Mouse (Mus musculus) adrenal gland (tissue): ENCODE results near the gene Sema3b.

Experiments used
- intact Hi-C: fragments of 180-260 bp; cut with DNase I; formaldehyde crosslinking; loops from one replicate; pipeline ENCODE4 v1.15.1; 2025

Gene Sema3b

DNA sequence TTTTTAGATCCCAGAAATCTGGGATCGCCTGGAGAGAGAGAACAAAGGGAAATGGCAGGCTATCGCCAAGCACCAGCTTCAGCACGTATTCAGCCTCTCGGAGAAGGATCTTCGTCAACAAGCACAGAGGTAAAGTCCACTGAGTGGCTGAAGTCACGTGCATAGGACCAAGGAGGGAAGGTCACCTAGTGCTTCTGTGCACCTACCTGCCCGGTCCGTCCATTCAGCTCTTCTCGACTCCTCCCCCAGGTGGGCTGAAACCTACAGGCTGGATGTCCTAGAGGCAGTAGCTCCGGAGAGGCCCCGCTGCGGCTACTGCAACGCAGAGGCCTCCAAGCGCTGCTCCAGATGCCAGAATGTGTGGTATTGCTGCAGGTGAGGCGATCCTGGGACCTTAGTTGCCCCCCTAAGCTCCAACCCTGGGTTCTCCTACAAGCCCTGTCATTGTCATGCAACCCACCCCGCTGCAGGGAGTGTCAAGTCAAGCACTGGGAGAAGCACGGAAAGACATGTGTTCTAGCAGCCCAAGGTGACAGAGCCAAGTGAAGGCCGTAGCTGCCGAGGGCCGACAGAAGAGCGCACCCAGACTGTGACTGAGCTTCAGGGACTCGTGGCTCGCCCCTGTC lies 58.4 kb downstream of the Sema3b start:
- intact Hi-C loops, result no loop called here

- intact Hi-C loops, result no loop called here
Observed at GRCm38 (mm10) chr9:107549297-107550074, 59.5 kb downstream of the Sema3b start.

GRCm38 (mm10) chr9:107548820-107549219 lies 60.2 kb downstream of the Sema3b start:
- intact Hi-C loops, result no loop called here

DNA sequence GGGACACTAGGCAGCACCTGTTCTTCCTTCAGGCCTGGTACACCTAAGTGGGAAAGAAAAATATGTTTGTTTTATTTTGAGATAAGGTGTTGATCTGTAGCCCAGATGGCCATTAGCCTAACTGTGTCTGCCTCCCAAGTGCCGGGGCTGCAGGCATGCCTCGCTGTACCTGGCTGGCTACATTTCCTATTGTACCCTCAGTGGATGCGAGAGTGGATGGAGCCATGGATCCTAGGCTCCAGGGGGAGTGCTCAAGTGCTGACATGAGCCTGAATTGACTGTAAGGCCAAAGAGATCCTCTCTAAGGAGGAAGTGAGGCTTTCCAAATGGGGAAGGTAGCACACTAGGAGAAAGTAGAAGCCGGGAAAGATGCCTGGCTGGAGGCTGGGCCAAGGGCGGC lies 61.1 kb downstream of the Sema3b start:
- intact Hi-C loops, result no loop called here
